Comparison of ENCODE assay signal across 19 mouse cellular contexts in the genomic region with DNA sequence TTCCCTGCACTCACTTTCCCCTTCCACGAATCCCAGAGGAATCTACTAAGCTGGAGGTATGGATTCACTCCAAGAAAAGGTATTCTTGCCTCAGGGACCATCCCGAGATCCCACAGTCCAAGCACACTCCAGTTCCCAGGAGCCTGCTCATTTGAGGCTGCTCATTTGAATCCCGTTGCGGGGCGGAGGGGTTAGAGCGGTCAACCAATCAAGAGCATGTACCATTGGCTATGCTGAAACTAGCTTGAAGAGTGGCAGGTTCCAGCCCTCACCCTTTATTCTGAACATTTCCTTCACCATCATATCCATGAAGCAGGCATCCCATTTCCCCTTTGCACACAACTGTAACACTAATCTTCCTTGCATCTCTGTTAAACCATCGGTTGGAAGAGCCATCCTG.
DNase-seq lines count a peak whose midpoint lies in the region; ATAC-seq lines count a peak whose summit lies in the region.
"Had no signal": no experiment of that assay in that cellular context is flagged by ENCODE, and none has a peak within 500 bp of the region (broad histone marks: within the 10 kb centered on the region; RNA-seq: fewer than 3 reads in every experiment).

No protein-coding gene starts in this region.

- no peaks in the 10 kb centered on the region; the same call in 1 of the 2 replicates for H3K4me1 ChIP-seq in hindbrain, embryonic 11.5 days (replicated peaks; ENCODE audit: control insufficient read depth, insufficient read depth, low read length)
- H3K4me1 ChIP-seq in hindbrain, embryonic 13.5 days (replicated peaks) = peaks cover 21% of the 10 kb centered on the region
- 0 out of 2 replicates have a peak, but pooled peaks cover 12% of the 10 kb centered on the region for H3K4me1 ChIP-seq in neural tube, embryonic 12.5 days
- H3K4me1 ChIP-seq in embryonic facial prominence, embryonic 14.5 days (ENCODE audit: control insufficient read depth, insufficient read depth, low read length) = peaks cover 6% of the 10 kb centered on the region; the same call in 1 of the 2 replicates
- peaks cover 14% of the 10 kb centered on the region for H3K4me1 ChIP-seq in midbrain, embryonic 15.5 days

- no peak overlapping the region for H3K9ac ChIP-seq in hindbrain, embryonic 11.5 days (ENCODE audit: low read depth, low read length)
- H3K9ac ChIP-seq in hindbrain, embryonic 13.5 days = no peak overlapping the region
- H3K9ac ChIP-seq in neural tube, embryonic 12.5 days = no peak overlapping the region
- no peak overlapping the region for H3K9ac ChIP-seq in embryonic facial prominence, embryonic 14.5 days (ENCODE audit: low read depth, low read length)
- H3K9ac ChIP-seq in midbrain, embryonic 15.5 days = no peak overlapping the region
- H3K9ac ChIP-seq: forebrain, embryonic 12.5 days had no signal

- H3K9me3 ChIP-seq in hindbrain, embryonic 11.5 days (ENCODE audit: control insufficient read depth, low read length) = no peaks in the 10 kb centered on the region
- no peaks in the 10 kb centered on the region for H3K9me3 ChIP-seq in hindbrain, embryonic 13.5 days
- H3K9me3 ChIP-seq in neural tube, embryonic 12.5 days = no peaks in the 10 kb centered on the region
- no peaks in the 10 kb centered on the region for H3K9me3 ChIP-seq in embryonic facial prominence, embryonic 14.5 days (ENCODE audit: control insufficient read depth, low read length)
- H3K9me3 ChIP-seq in midbrain, embryonic 15.5 days = no peaks in the 10 kb centered on the region
- H3K9me3 ChIP-seq: forebrain, embryonic 12.5 days had no signal

- ATAC-seq in hindbrain, embryonic 11.5 days (ENCODE audit: low FRiP score) = 0 out of 2 replicates have a peak, but pooled peaks have one; percentile 56
- no peak for ATAC-seq in hindbrain, embryonic 13.5 days (ENCODE audit: low FRiP score)
- ATAC-seq in neural tube, embryonic 12.5 days (ENCODE audit: low FRiP score, low read depth) = no peak
- peak; percentile 22; the same call in 1 of the 2 replicates for ATAC-seq in embryonic facial prominence, embryonic 14.5 days (ENCODE audit: low read depth)
- ATAC-seq in midbrain, embryonic 15.5 days (replicated peaks) = no peak
- ATAC-seq: inflammation-experienced regulatory T-cells, adult 6 months; lung, postnatal 0 days had no signal

- H3K36me3 ChIP-seq in hindbrain, embryonic 11.5 days (ENCODE audit: control insufficient read depth, insufficient read depth, low read length) = no peaks in the 10 kb centered on the region
- H3K36me3 ChIP-seq in hindbrain, embryonic 13.5 days = no peaks in the 10 kb centered on the region
- H3K36me3 ChIP-seq in neural tube, embryonic 12.5 days = no peaks in the 10 kb centered on the region
- H3K36me3 ChIP-seq in embryonic facial prominence, embryonic 14.5 days (ENCODE audit: control insufficient read depth, insufficient read depth, low read length) = no peaks in the 10 kb centered on the region
- H3K36me3 ChIP-seq in midbrain, embryonic 15.5 days (replicated peaks) = no peaks in the 10 kb centered on the region
- H3K36me3 ChIP-seq: forebrain, embryonic 12.5 days had no signal

- 59% methylated on average over 7 of the region's 7 CpGs for WGBS in hindbrain, embryonic 11.5 days
- WGBS in hindbrain, embryonic 13.5 days = 60% methylated on average over 7 of the region's 7 CpGs
- WGBS in neural tube, embryonic 12.5 days = 67% methylated on average over 7 of the region's 7 CpGs
- 57% methylated on average over 7 of the region's 7 CpGs for WGBS in embryonic facial prominence, embryonic 14.5 days
- WGBS in midbrain, embryonic 15.5 days = 51% methylated on average over 7 of the region's 7 CpGs

- H3K4me2 ChIP-seq in hindbrain, embryonic 11.5 days (replicated peaks; ENCODE audit: low read depth, low read length) = no peak overlapping the region
- H3K4me2 ChIP-seq in hindbrain, embryonic 13.5 days = no peak overlapping the region
- H3K4me2 ChIP-seq in neural tube, embryonic 12.5 days (replicated peaks) = peak overlapping the region; percentile 24; the same call in 1 of the 2 replicates
- no peak overlapping the region for H3K4me2 ChIP-seq in embryonic facial prominence, embryonic 14.5 days (ENCODE audit: low read depth, low read length)
- H3K4me2 ChIP-seq in midbrain, embryonic 15.5 days = peak overlapping the region; percentile 19; the same call in 1 of the 2 replicates
- H3K4me2 ChIP-seq: forebrain, embryonic 12.5 days had no signal

- H3K27me3 ChIP-seq in hindbrain, embryonic 11.5 days (ENCODE audit: control insufficient read depth, insufficient read depth, low read length) = no peaks in the 10 kb centered on the region
- no peaks in the 10 kb centered on the region for H3K27me3 ChIP-seq in hindbrain, embryonic 13.5 days
- H3K27me3 ChIP-seq in neural tube, embryonic 12.5 days (replicated peaks) = 0 out of 2 replicates have a peak, but pooled peaks cover 4% of the 10 kb centered on the region
- no peaks in the 10 kb centered on the region for H3K27me3 ChIP-seq in embryonic facial prominence, embryonic 14.5 days (replicated peaks; ENCODE audit: control insufficient read depth, insufficient read depth, low read length)
- no peaks in the 10 kb centered on the region for H3K27me3 ChIP-seq in midbrain, embryonic 15.5 days (replicated peaks)
- H3K27me3 ChIP-seq: forebrain, embryonic 12.5 days had no signal

- no peak overlapping the region for H3K4me3 ChIP-seq in hindbrain, embryonic 11.5 days (ENCODE audit: low read depth, low read length)
- no peak overlapping the region for H3K4me3 ChIP-seq in hindbrain, embryonic 13.5 days
- no peak overlapping the region for H3K4me3 ChIP-seq in neural tube, embryonic 12.5 days
- no peak overlapping the region for H3K4me3 ChIP-seq in embryonic facial prominence, embryonic 14.5 days (ENCODE audit: low read depth, low read length)
- H3K4me3 ChIP-seq in midbrain, embryonic 15.5 days = no peak overlapping the region
- H3K4me3 ChIP-seq: forebrain, embryonic 12.5 days had no signal

- no peak for DNase-seq in hindbrain, embryonic 11.5 days (ENCODE audit: low spot score)
- no peak for DNase-seq in neural tube, embryonic 10.5 days (ENCODE audit: extremely low spot score, low spot score)
- no peak for DNase-seq in embryonic facial prominence, embryonic 14.5 days (ENCODE audit: low spot score)
- no peak for DNase-seq in left cerebral cortex, postnatal 10 days (ENCODE audit: extremely low spot score in 1 of 2, low spot score in 2 of 2)
- DNase-seq in cerebellum, postnatal 25 days = no peak
- DNase-seq: adrenal gland, postnatal 25 days; cerebellum, adult 11 months; cerebellum, postnatal 36 days; heart, postnatal 10 days; layer of hippocampus, postnatal 36 days; liver; thymus, postnatal 25 days had no signal

- intact Hi-C loops in left cerebral cortex, postnatal 10 days (cut with DNase I) = no loop called here

- no peak overlapping the region for H3K27ac ChIP-seq in hindbrain, embryonic 11.5 days (ENCODE audit: low read depth, low read length)
- H3K27ac ChIP-seq in hindbrain, embryonic 13.5 days = no peak overlapping the region
- H3K27ac ChIP-seq in neural tube, embryonic 12.5 days = no peak overlapping the region
- H3K27ac ChIP-seq in embryonic facial prominence, embryonic 14.5 days (replicated peaks; ENCODE audit: low read depth, low read length) = no peak overlapping the region
- no peak overlapping the region for H3K27ac ChIP-seq in midbrain, embryonic 15.5 days
- H3K27ac ChIP-seq: forebrain, embryonic 12.5 days; kidney, postnatal 0 days had no signal

Comparison
In these comparisons a context has a peak if more than half of its experiments do, and no peak if none do; other contexts are left out.
1. ATAC-seq: peak in hindbrain, embryonic 11.5 days (single experiment) and embryonic facial prominence, embryonic 14.5 days (single experiment); none in hindbrain, embryonic 13.5 days (single experiment), neural tube, embryonic 12.5 days (single experiment) and midbrain, embryonic 15.5 days (single experiment).
2. H3K4me2 ChIP-seq: peak in neural tube, embryonic 12.5 days (single experiment) and midbrain, embryonic 15.5 days (single experiment); none in hindbrain, embryonic 11.5 days (single experiment), hindbrain, embryonic 13.5 days (single experiment) and embryonic facial prominence, embryonic 14.5 days (single experiment).